Mouse (Mus musculus) cerebellum, adult 11 months (tissue): ENCODE results near the gene Zpbp2.

ENCODE experiments used
- DNase-seq: peaks from one replicate; pipeline ENCODE4 v3.0.0; 2022

The Zpbp2 gene

DNA sequence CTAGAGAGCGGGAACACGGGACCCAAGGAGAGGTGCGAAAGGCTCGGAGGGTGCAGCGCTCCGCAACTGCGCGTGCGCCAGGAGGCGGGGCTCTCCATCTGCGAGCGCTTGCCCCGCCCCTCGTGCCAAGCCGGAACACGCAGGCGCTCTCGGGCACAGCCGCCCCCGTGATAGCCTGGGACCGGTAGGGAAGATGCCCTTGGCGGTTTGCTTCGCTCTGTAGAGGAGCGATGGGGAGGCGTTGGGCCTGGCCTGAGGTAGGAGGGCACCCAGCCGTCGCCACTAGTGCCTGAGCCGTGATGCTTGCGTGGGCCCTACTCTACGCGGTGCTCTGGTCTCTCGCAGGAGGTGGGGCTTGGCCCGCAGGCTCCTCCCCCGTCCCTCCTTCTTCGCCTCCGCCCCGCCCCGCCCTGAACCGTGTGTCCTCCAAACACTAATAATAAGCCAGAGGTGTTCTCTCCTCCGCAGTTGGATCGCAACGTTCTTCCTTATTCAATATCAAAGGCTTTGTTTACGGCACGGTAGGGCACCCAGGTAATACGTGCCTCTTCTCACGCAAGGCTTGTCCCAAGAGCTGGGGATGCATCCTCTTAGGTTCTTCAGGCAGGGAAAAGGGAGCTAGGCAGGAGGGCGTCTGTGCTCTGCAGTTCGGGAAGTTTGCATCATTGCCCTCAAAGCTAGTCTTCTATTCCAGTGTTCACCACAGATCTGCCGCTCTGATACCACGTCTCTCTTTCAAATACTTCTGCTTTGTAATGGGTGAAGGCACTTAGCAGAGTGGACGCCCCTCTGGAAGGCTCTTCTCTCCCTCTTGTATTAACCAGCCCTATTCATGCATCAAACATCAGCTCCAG lies at the start of gene Zpbp2:
TSS of gene Zpbp2 (plus strand) at position 123 of the 854 bp plus-strand sequence.
- DNase-seq, result peak; percentile 91

DNA sequence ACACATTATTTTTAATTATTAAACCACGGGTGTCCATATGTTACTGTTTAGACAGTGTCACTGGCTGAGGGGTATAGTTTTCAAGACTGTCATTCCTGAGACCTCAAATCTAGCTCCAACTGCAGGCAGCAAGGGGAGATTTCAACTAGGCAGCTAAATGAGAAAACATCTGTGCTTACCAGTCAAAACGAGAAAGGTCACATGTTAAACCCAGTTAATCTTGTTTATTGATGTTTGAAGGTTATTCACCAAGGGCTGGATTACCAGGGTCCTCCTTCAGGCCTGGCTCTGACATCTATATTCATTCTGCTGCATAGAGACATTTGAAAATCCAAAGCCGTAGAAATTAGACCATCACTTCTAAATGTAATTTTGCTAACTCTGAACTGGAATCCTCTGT lies 46.0 kb upstream of the Zpbp2 start:
- no peak for DNase-seq

DNA sequence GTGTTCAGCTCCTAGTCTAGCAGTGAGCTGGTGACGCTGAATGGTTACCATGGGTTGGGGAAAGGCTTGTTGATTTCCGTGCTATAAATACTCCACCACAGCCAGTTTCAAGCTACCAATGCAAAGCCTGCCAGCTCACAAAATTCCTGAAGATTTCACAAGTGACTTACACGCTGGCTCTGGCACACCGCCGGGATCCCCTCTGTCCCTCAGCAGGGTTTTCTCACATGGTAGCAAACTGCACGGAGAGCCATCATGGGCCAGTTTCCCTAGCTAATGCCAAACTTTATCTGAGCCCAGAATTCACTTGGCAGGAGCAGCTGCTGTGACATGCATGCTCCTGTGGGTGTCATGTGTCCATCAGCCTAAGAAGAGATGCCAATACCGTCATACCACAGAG lies 41.5 kb upstream of the Zpbp2 start:
- no peak for DNase-seq

DNA sequence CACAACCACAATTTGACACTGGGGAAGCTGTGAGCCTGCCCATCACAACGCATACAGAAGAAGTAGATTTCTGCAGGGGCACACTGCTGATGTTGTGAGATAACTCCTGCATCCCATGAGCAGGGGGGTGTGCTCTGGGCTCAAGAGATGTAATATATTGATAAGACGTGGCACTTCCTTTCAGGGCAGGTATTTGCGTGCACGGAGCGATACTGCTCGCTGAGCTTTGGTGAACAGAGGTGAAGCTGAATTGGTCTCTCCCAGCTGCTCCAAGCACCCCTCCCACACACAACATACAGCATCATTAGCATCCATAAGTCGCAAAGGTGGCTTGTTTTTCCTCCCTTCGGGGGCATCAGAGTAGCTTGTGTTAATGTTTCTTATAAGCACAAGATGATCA lies 40.8 kb upstream of the Zpbp2 start:
- no peak for DNase-seq

DNA sequence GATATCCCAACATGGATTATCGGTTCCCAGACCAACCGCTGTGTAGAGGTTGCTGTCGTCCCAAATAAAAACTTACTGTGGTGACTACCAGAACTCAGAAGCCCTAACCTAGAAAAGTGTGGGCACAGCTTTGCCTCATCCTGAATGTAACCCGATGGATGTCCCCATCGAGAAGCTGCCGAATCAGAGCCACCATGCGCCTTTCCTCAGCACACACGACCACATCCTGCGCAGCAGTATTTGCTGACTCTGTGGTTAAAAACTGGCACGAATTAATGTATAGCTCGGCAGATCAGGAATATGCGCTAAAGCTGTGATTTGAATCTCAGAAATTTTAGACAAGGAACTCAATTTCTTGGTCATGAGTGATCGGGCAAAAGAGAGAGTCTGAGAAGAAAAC lies 38.0 kb upstream of the Zpbp2 start:
- no peak for DNase-seq

DNA sequence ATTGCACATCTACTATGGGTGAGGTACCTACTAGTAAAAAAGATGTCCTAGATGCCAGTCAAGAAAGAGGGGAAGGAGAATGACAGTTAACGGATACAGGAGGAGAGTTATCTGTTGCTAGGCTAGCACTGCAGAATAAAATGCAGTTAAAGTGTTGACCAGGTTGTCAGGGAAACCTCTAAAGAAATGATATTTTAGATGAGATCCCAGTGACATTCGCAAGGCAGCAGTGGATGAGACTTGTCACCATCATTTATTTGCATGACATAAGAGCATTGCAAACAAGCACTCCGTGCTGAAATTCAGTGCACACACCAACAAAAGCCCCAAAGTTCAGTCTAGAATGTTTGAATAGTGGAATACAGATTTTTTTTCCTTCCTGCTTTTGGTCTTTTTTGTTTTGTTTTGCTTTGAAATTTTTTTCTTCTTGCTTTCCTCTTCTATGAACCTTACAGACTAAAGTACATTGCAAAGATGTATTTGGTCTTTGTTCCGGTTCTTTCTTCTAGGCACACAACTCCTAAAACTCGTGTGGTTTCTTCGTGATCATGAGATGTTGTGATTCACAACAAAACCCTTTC lies 37.5 kb upstream of the Zpbp2 start:
- DNase-seq, result no peak

DNA sequence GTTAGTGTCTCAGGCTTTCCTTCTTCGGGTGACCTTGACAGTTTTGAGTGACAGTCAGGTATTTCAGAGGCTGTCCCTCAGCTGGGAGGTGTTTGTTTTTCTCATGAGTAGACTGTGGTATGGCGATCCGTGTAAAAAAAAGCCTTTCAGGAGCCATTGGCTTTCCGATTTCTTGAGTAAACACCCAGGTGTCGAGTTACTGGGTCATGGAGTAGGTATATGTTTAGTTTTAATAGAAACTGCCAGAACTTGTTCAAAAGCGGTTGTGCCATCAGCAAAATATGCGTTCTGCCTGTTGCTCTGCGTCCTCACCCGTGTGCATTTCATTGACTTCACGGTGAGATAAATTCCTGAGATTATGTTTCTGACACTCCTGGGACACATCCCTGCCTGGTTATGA lies 30.4 kb upstream of the Zpbp2 start:
- DNase-seq, result no peak

DNA sequence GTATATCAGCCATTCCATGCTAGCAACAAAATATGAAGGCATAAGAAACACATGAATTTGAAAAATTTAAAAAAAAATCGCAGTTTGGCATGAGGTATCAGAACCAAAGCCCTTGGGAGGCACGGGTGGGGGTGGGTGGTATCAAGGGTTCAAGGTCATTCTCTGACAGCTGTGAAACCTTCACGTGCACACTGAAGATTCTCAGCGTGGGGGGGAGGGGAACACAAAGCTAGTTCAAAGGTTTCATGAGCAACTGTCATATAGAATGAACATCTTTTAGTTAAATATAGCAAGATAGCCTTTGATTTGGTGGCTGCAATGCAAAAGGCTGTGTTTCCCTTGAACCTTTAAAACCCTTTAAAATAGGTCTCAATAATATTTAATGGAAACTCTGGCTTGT lies 25.8 kb upstream of the Zpbp2 start:
- no peak for DNase-seq

DNA sequence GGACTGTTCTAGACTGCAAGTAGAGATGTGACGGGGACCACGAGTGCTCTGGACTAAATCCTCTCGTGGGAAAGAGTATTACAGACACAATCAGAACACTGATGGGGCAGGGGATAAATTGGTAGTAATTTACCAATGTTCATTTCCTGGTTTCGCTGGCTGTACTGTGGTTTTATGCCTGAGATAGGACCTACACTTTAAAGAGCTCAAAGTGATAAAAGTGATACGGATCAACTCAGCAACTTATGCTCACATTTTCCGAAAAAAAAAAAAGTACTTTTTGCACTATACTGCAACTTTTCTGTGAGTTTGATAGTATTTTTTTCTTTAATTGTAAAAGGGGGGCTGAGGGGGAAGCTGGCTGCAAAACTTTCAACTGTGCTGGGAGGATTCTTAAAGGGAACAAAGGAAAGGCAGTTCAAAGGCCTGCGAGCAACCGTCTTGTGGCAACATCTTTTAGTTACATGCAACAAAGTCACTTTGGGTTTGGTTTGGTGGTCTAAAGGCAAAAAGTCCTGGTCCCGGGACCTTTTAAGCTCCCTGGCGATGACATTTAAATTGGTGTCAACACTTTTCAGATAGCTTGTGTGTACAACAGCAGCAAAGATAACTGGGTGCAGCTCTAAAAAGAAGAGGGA lies 24.0 kb upstream of the Zpbp2 start:
- DNase-seq, result no peak

DNA sequence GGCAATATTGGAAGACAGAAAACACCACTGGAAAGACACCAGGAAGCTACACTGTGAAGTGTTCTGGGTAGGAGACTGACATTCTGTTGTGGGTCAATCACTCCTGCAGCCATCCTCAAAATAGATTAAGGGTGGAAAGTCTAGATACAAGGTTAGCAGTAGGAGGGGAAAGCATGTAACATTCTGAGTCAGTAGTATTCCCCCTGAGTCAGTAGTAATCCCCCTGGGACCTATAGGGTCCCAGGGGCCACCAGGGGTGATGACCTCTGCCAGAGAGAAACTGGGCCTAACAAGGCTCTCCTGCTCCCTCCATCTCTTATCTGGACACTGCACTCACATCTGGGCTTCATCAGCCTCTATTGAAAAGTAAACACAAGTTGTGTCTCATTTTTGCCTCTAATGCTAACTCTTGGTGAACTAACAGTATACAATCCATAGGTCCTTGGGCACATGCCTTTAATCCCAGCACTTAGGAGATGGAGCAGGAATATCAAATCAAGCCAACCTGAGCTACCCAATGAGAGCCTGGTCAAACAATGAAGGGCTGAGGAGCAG lies 13.3 kb upstream of the Zpbp2 start:
- no peak for DNase-seq

DNA sequence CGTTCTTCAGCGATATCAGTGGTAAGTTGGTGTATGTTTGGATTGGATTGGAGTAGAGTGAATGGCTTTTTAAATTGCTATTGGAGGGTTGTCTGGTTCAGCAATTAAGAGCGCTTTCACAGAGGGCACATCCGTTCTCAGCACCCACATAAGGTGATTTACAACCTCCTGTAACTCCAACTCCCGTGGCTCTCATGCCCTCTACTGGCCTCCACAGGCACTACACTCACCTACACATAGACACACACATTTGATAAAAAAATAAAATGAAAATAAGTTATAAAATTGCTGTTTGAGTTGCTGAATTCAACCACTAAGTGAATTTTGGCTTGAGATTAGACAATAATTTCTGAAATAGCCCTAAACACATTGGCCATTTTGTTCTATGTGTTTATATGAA lies 10.6 kb upstream of the Zpbp2 start:
- DNase-seq, result no peak

DNA sequence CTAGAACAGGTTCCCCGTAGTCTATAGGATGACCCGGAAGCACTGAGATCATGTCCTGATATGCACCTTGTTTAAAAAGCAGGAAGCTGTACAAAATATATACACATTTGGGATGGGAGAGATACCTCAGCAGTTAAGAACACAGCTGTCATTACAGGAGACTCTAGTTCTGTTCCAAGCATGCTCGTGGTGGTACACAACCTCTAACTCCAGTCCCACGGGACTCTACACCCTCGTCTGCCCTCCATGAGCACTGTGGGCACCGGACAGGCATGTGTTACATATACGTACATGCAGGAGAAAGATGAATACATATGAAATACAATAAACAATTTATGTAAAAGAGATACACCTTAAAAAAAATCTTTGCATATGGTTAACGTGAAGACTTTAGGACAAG lies 8.3 kb upstream of the Zpbp2 start:
- no peak for DNase-seq

DNA sequence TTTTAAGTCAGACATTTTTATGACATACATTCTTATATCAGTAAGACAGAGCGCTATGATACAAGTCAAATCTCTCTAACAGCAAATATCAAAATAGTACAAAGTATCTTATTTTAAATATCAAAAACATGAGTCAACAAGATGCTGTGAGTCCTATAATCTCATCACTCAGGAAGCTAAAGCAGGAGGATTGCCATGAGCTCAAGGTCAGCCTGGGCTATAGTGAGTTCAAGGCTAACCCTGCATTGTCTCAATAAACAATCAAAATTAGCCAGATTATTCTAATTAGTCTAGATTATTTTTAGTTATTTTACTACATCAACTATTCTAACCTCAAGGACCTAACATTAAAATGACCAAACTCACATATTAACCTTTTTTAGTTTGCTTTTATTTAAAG lies 7.5 kb upstream of the Zpbp2 start:
- no peak for DNase-seq

DNA sequence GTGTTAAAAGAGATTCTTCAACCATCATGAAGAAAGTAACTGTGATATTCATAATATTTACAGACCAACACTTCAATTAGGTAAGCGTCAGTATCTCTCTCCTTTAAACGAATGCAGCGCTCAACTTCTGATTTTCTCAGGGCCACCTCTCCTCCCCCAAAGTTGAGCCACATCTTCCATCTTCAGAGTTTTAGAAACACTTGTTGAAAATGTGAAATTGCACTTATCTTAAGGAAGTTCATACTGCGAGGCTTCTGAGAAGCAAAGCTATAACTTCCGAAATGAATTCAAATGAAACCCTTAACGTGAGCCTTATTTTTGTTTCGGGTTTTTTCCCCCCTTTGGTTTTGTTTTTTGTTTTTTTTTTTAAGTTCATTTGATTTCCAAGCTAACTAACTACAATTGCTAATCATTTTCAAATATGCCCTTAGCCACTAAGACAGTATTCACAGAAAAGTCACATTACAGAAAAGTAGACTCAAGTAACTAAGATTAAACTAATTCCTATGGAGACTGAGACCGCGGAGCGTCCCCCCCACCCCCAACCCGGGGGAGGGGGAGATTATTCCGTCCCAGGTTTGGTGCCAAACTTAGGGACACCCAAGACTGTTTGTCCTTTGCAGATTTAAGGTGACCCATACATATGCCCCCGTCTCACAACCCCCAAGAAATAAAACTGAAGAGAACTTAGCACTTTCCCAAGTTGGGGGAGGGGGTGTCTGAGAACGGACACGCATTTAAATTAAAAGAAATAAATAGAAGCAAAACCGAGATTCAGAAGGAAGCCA lies 5.8 kb upstream of the Zpbp2 start:
- no peak for DNase-seq

DNA sequence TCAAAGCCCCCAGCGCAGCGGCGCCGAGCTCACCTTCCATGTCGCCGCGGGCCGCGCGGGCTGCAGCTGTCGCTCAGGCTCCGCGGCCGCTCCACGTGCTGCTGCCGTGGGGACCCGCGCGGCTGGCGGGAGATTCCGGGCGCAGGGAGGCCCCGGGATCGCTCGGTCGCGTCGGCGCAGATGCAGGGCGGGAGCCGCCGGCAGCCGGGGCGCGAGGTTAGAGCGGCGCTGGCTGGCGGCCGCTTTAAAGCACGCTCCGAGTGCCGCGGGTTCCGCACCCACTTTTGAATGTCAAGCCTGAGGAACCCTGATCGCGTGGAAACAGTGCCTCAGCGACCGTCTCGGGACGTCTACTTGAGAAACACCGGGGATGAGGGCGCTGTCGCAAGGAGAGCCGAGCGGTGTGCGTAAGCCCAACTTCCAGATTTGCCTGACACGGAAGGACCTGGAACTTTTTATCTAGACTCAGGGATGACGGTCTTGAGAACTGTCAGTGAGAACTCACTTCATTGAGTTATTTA lies 5.1 kb upstream of the Zpbp2 start, which contains the start of gene Ikzf3:
TSS of gene Ikzf3 (minus strand) at position 321 of the 521 bp plus-strand sequence.
- peak; percentile 10 for DNase-seq

DNA sequence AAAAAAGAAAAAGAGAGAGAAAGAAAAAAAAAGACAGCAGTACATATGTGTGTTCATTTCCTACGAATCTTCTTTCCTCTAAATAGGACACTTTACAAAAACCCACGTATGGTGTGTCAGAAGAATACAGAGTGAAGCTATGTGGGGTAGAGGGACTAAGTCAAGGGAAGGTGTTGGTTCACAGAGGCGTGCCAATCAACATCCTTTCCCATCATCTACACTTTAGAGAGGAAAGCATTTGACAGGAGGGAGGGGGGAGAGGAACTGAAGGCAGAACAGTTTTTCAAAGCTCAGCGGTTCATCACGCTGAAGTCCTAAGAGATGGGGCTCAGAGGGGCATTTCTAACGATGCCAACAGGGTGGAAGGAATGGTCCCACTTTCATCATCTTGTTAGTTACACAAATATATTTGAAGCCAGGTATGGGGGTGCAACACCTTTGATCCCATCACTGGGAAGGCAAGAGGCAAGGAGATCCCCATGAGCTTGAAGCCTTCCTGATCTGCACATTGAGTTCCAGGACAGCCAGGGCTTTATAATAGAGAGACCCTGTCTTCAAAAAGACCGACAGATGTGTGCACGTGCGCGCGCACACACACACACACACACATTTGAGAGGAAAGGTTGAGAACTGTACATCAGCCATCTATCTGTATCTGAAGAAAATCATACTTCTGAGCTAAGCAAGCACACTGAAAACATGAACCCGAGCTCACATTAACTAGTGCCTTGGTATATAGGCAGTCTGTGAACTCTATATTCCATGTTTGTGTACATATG lies 4.2 kb upstream of the Zpbp2 start:
- no peak for DNase-seq

DNA sequence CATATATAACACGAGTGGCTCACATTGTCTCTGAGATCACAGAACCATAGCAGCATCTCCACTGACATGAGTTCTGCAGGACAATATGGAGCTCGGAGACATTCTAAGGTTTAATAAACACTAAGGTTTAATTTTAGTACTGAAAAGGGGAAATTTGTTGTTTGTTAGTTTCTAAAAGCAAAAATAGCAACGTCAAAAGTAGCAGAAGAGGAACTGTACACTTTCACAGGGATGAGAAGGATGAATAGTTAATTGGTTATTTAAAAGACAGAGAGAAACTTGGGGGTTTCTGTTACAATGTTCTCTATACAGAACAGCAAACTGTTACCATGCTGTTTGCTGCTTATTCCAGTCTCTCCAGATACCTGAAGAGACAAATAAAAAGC lies 3.6 kb upstream of the Zpbp2 start:
- DNase-seq, result no peak

DNA sequence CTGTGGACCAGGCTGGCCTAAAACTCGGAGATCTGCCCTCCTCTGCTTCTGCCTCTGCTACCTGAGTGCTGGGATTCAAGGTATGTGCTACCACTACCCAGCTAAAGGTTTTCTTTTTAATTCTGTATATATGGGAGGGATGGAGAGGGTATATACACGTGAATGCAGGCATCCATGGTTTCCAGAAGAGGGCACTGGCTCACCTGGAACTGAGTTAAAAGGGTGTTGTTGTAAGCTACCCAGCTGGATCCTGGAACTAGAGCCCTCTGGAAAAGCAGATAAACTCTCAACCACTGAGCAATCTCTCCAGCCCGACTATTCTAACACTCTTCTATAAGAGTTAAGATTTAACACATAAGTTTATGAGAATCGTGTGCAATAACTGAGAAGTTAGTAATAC lies 1.5 kb upstream of the Zpbp2 start:
- no peak for DNase-seq

DNA sequence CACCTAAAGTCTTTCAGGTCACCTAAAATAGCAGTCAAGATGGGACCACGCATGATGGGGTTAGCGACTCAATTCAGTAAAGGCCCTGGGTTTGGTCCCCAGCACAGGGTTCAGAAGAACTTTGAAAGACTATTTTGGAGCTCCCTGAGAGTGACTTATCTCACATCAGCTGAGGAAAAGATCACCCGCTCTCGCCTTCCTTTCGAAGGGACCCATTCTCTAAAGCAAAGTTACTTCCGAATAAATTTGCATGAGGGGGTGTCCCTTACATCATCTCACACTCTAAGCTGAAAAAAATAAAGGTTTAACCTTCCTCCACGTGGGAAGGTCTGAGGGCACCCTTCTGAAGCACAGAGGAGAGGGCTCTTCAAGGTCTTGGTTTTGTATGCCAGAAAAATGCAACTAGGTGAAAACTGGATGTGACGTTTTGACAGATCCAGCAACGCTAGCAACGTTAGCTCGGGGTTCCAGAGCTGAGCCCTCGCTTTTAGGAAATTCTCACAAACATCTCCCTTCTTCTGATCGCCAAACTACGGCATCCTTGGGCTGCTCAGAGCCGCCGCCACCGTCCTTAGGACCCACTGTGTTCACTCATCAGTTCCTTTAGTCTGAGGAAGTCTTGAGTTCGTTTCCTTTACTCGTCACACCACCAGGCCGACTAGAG lies 454 bp upstream of the Zpbp2 start:
- DNase-seq, result no peak

DNA sequence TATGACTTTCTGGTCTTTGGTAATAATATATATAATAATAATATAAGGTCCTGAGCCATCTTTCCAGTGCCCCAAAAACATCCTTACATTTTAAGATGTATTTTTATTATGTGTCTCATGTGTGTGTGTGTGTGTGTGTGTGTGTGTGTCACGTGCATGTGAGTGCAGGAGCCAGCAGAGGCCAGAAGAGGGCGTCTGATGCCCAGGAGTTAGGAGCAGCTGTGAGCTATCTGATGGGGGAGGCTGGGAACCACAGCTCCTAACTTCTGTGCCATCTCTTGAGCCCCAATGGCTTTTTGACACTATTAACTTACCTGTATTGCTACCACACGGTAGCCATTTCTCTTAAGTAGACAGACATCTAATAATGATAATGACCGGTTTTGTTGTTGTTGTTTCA lies 3.1 kb downstream of the Zpbp2 start:
- DNase-seq, result no peak

DNA sequence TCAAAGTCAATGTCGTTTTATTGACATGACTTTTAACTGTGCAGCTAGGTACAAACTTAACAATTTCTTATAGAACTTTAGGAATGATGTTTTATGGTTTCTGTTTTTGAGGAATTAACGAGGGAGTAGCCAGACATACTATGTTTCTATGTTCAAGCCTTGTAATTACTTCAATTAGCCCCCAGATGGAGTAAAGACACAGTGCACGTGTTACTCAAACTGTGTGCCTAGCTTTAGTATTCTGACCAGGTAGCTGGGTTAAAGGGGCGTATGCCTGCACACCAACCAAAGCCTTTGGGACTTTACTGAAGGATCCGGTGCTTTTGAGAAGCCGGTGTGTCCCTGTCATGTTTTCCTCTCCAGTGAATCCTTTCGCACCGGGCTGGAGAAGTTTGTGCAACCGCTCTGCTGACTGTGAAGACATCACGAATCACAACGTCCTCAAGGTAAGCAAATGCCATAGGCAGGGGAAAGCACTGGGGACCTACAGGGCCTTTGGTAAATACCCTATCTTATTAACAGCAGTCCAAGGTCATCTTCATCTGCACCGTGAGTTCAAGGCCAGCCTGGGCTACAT lies 4.3 kb downstream of the Zpbp2 start:
- no peak for DNase-seq
